Comparison of ENCODE assay signal across 1 mouse cellular context in the genomic region with DNA sequence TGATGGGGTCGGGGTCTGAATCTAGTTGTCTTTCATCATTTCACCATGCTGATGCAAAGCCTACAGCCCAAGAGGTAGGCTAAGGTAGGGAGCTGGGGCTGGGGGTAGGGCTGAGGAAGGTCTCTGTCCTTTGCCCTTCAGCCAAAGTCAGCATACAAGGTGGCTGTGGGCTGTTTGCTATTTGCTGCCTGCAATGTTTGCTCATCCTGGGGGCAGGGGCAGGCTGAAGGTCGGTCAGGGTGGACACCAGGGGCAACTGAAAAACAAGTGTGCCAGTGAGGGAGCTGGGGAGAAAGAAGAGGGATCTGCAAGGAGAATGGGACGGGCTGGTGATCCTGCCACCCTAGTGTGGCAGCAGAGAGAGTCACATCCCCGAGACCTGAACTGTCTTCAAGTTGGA.
TF ChIP-seq lines count a peak whose summit lies in the region.

No protein-coding gene starts in this region.

TF ChIP-seq in ES-E14, 5 proteins besides CTCF, POLR2A, EP300 and RAD21:
- no peak for TF ChIP-seq ZC3H11A (IDR thresholded peaks at IDR 0.05; ENCODE audit: borderline replicate concordance, low read depth, low read length)
- TF ChIP-seq MAFK (IDR thresholded peaks at IDR 0.05; ENCODE audit: insufficient read depth, low read depth, low read length), result no peak
- TF ChIP-seq ZNF384 (IDR thresholded peaks at IDR 0.05; ENCODE audit: low read depth, low read length), result no peak
- TF ChIP-seq HCFC1 (IDR thresholded peaks at IDR 0.05; ENCODE audit: borderline replicate concordance, insufficient read depth, low read length), result no peak
- TF ChIP-seq CHD2 (IDR thresholded peaks at IDR 0.05; ENCODE audit: low read depth, low read length), result no peak
